Mouse (Mus musculus): Measurements from ENCODE around the gene Psma4. TPM values are rescaled to one million over a fixed set of nuclear protein-coding genes. Genes with fewer than 3 reads are reported as not detected.

The Psma4 gene
- polyA plus RNA-seq, 1 experiment from 2014 or later, result 330 TPM

Other genes starting within 250 kb of the Psma4 start
- gene Wdr61, start 216.3 kb upstream of the Psma4 start, polyA plus RNA-seq (2016; fragmentation: Nextera tagmentation; extraction: Ambion mirVana), result 178 and 190 TPM in 2 replicates
- gene Crabp1, start 186.0 kb upstream of the Psma4 start, polyA plus RNA-seq (2016; fragmentation: Nextera tagmentation; extraction: Ambion mirVana), result 615 and 856 TPM in 2 replicates
- gene Ireb2, start 87.0 kb upstream of the Psma4 start, polyA plus RNA-seq (2016; fragmentation: Nextera tagmentation; extraction: Ambion mirVana), result 40.6 and 46.7 TPM in 2 replicates
- 2.9 and 4.8 TPM in 2 replicates for gene Hykk, start 33.5 kb upstream of the Psma4 start, polyA plus RNA-seq (2016; fragmentation: Nextera tagmentation; extraction: Ambion mirVana)
- gene AY074887, start 208 bp downstream of the Psma4 start, polyA plus RNA-seq (2016; fragmentation: Nextera tagmentation; extraction: Ambion mirVana), result 1.0 and 1.1 TPM in 2 replicates
- 0.23 and 0.45 TPM in 2 replicates for gene Chrna5, start 30.1 kb downstream of the Psma4 start, polyA plus RNA-seq (2016; fragmentation: Nextera tagmentation; extraction: Ambion mirVana)
- 0.15 and 0.25 TPM in 2 replicates for gene Chrna3, start 75.8 kb downstream of the Psma4 start, polyA plus RNA-seq (2016; fragmentation: Nextera tagmentation; extraction: Ambion mirVana)
- gene Chrnb4, start 98.0 kb downstream of the Psma4 start, polyA plus RNA-seq (2016; fragmentation: Nextera tagmentation; extraction: Ambion mirVana), result 0.18 and 0.40 TPM in 2 replicates
- 32.6 and 33.9 TPM in 2 replicates for gene Ube2q2, start 198.1 kb downstream of the Psma4 start, polyA plus RNA-seq (2016; fragmentation: Nextera tagmentation; extraction: Ambion mirVana)

Data from limb, embryonic 10.5 days (tissue).